ENCODE assay signal across 27 mouse cellular contexts in genomic region chr1:35390858-35391586, GRCm38 (mm10).
DNase-seq lines count a peak whose midpoint lies in the region; ATAC-seq and TF ChIP-seq lines count a peak whose summit lies in the region.
"Had no signal": no experiment of that assay in that cellular context is flagged by ENCODE, and none has a peak within 500 bp of the region (broad histone marks: within the 10 kb centered on the region; RNA-seq: fewer than 3 reads in every experiment).

No protein-coding gene starts in this region.

- no peak overlapping the region for H3K4me2 ChIP-seq in intestine, postnatal 0 days (replicated peaks; ENCODE audit: low read depth)
- H3K4me2 ChIP-seq in intestine, embryonic 16.5 days (ENCODE audit: low read depth, low read length): no peak overlapping the region
- no peak overlapping the region for H3K4me2 ChIP-seq in neural tube, embryonic 13.5 days
- no peak overlapping the region for H3K4me2 ChIP-seq in neural tube, embryonic 15.5 days
- no peak overlapping the region for H3K4me2 ChIP-seq in midbrain, embryonic 14.5 days (ENCODE audit: low read length)
- no peak overlapping the region for H3K4me2 ChIP-seq in midbrain, postnatal 0 days (ENCODE audit: low read depth, low read length, poor library complexity, severe bottlenecking)
- H3K4me2 ChIP-seq: embryonic facial prominence, embryonic 13.5 days; heart, embryonic 11.5 days; hindbrain, embryonic 12.5 days had no signal

- 0 out of 2 replicates have a peak, but pooled peaks cover 2% of the 10 kb centered on the region for H3K4me1 ChIP-seq in intestine, postnatal 0 days (replicated peaks; ENCODE audit: control insufficient read depth, insufficient read depth, low read length)
- H3K4me1 ChIP-seq in intestine, embryonic 16.5 days (ENCODE audit: control insufficient read depth, insufficient read depth, low read length): no peaks in the 10 kb centered on the region
- peaks cover 26% of the 10 kb centered on the region for H3K4me1 ChIP-seq in neural tube, embryonic 13.5 days (replicated peaks)
- peaks cover 9% of the 10 kb centered on the region for H3K4me1 ChIP-seq in neural tube, embryonic 15.5 days
- peaks cover 5% of the 10 kb centered on the region; the same call in 1 of the 2 replicates for H3K4me1 ChIP-seq in midbrain, embryonic 14.5 days (ENCODE audit: control insufficient read depth, insufficient read depth, low read length)
- H3K4me1 ChIP-seq in midbrain, postnatal 0 days (ENCODE audit: insufficient read depth, low read length): no peaks in the 10 kb centered on the region; the same call in 1 of the 2 replicates
- H3K4me1 ChIP-seq: embryonic facial prominence, embryonic 10.5 days; embryonic facial prominence, embryonic 13.5 days; forebrain, embryonic 10.5 days; hindbrain, embryonic 12.5 days had no signal

- no peak overlapping the region for H3K4me3 ChIP-seq in intestine, postnatal 0 days (ENCODE audit: low read depth, low read length)
- H3K4me3 ChIP-seq in intestine, embryonic 16.5 days (ENCODE audit: low read length): no peak overlapping the region
- no peak overlapping the region for H3K4me3 ChIP-seq in neural tube, embryonic 13.5 days
- no peak overlapping the region for H3K4me3 ChIP-seq in neural tube, embryonic 15.5 days (replicated peaks)
- H3K4me3 ChIP-seq in midbrain, embryonic 14.5 days (replicated peaks; ENCODE audit: low read depth, low read length): no peak overlapping the region
- no peak overlapping the region for H3K4me3 ChIP-seq in midbrain, postnatal 0 days (ENCODE audit: low read depth, low read length)
- H3K4me3 ChIP-seq: embryonic facial prominence, embryonic 10.5 days; embryonic facial prominence, embryonic 13.5 days; erythroblast, embryonic 14.5 days; forebrain, embryonic 10.5 days; heart, adult 2 months; hindbrain, embryonic 12.5 days had no signal

- H3K9ac ChIP-seq in intestine, postnatal 0 days (ENCODE audit: low read depth, low read length): no peak overlapping the region
- H3K9ac ChIP-seq in intestine, embryonic 16.5 days (ENCODE audit: low read depth, low read length): no peak overlapping the region
- H3K9ac ChIP-seq in neural tube, embryonic 13.5 days: no peak overlapping the region
- H3K9ac ChIP-seq in neural tube, embryonic 15.5 days (replicated peaks): no peak overlapping the region
- no peak overlapping the region for H3K9ac ChIP-seq in midbrain, embryonic 14.5 days (replicated peaks; ENCODE audit: low read length)
- no peak overlapping the region for H3K9ac ChIP-seq in midbrain, postnatal 0 days (replicated peaks; ENCODE audit: low read length, poor library complexity, severe bottlenecking)
- H3K9ac ChIP-seq: embryonic facial prominence, embryonic 13.5 days; forebrain, postnatal 0 days; hindbrain, embryonic 12.5 days had no signal

- WGBS in intestine, postnatal 0 days: 77% methylated on average over 7 of the region's 7 CpGs
- 78% methylated on average over 7 of the region's 7 CpGs for WGBS in intestine, embryonic 16.5 days
- WGBS in neural tube, embryonic 13.5 days: 70% methylated on average over 7 of the region's 7 CpGs
- WGBS in neural tube, embryonic 15.5 days: 73% methylated on average over 7 of the region's 7 CpGs
- WGBS in midbrain, embryonic 14.5 days: 65% methylated on average over 7 of the region's 7 CpGs
- 54% methylated on average over 7 of the region's 7 CpGs for WGBS in midbrain, postnatal 0 days

- no peaks in the 10 kb centered on the region for H3K36me3 ChIP-seq in intestine, postnatal 0 days (ENCODE audit: control insufficient read depth, insufficient read depth)
- no peaks in the 10 kb centered on the region for H3K36me3 ChIP-seq in intestine, embryonic 16.5 days (ENCODE audit: control insufficient read depth, insufficient read depth, low read length)
- H3K36me3 ChIP-seq in neural tube, embryonic 13.5 days: no peaks in the 10 kb centered on the region
- H3K36me3 ChIP-seq in neural tube, embryonic 15.5 days: no peaks in the 10 kb centered on the region
- no peaks in the 10 kb centered on the region for H3K36me3 ChIP-seq in midbrain, embryonic 14.5 days (ENCODE audit: control insufficient read depth, insufficient read depth, low read length)
- no peaks in the 10 kb centered on the region for H3K36me3 ChIP-seq in midbrain, postnatal 0 days (ENCODE audit: insufficient read depth, low read length)
- H3K36me3 ChIP-seq: embryonic facial prominence, embryonic 10.5 days; embryonic facial prominence, embryonic 13.5 days; forebrain, embryonic 10.5 days; hindbrain, embryonic 12.5 days had no signal

- peak; percentile 46 for DNase-seq in midbrain, embryonic 14.5 days
- DNase-seq in midbrain, postnatal 0 days (ENCODE audit: low spot score): no peak
- DNase-seq in urinary bladder, adult 18-20 months (ENCODE audit: low spot score in 2 of 2): no peak
- DNase-seq: adrenal gland, adult 2 months; adrenal gland, postnatal 14 days; cerebellum, adult 11-12 months; cerebellum, adult 8-10 months; cerebellum, postnatal 10 days; cerebellum, postnatal 36 days; embryo, embryonic 11 days; forebrain, postnatal 0 days; gastrocnemius, postnatal 25 days; heart, adult 2 months had no signal

- no peak for TF ChIP-seq CTCF in intestine, postnatal 0 days (IDR thresholded peaks at IDR 0.05; ENCODE audit: low read depth)
- TF ChIP-seq CTCF in midbrain, postnatal 0 days (IDR thresholded peaks at IDR 0.05): no peak

- peak; percentile 19; the same call in 1 of the 2 replicates for ATAC-seq in intestine, postnatal 0 days
- no peak for ATAC-seq in intestine, embryonic 16.5 days
- ATAC-seq in neural tube, embryonic 13.5 days (ENCODE audit: low read depth): no peak
- no peak for ATAC-seq in neural tube, embryonic 15.5 days (ENCODE audit: low FRiP score)
- no peak for ATAC-seq in midbrain, embryonic 14.5 days (ENCODE audit: low FRiP score, low TSS enrichment)
- peak; percentile 56 for ATAC-seq in midbrain, postnatal 0 days (ENCODE audit: low FRiP score)
- ATAC-seq in erythroid progenitor cell, adult 5-6 weeks (replicated peaks; ENCODE audit: low FRiP score, poor library complexity, severe bottlenecking): no peak
- ATAC-seq: CD4-positive, CD25-positive, alpha-beta regulatory T cell, adult 4 months; forebrain, embryonic 14.5 days; forebrain, postnatal 0 days; hindbrain, embryonic 16.5 days had no signal

- no peak overlapping the region; the same call in 1 of the 2 replicates for H3K27ac ChIP-seq in intestine, postnatal 0 days (ENCODE audit: low read depth, low read length)
- H3K27ac ChIP-seq in intestine, embryonic 16.5 days (ENCODE audit: low read length): no peak overlapping the region; the same call in 1 of the 2 replicates
- H3K27ac ChIP-seq in neural tube, embryonic 13.5 days (replicated peaks): 0 out of 2 replicates have a peak overlapping the region, but pooled peaks have one; percentile 18
- no peak overlapping the region for H3K27ac ChIP-seq in neural tube, embryonic 15.5 days (replicated peaks)
- 0 out of 2 replicates have a peak overlapping the region, but pooled peaks have one; percentile 3 for H3K27ac ChIP-seq in midbrain, embryonic 14.5 days (replicated peaks; ENCODE audit: low read depth, low read length)
- H3K27ac ChIP-seq in midbrain, postnatal 0 days (ENCODE audit: low read depth, low read length): no peak overlapping the region
- H3K27ac ChIP-seq: embryonic facial prominence, embryonic 10.5 days; embryonic facial prominence, embryonic 13.5 days; forebrain, embryonic 10.5 days; heart, adult 2 months; hindbrain, embryonic 12.5 days had no signal

- no peaks in the 10 kb centered on the region for H3K9me3 ChIP-seq in intestine, postnatal 0 days (ENCODE audit: control insufficient read depth)
- no peaks in the 10 kb centered on the region for H3K9me3 ChIP-seq in intestine, embryonic 16.5 days (ENCODE audit: control insufficient read depth, low read length)
- no peaks in the 10 kb centered on the region for H3K9me3 ChIP-seq in neural tube, embryonic 13.5 days
- H3K9me3 ChIP-seq in neural tube, embryonic 15.5 days (replicated peaks): no peaks in the 10 kb centered on the region
- H3K9me3 ChIP-seq in midbrain, embryonic 14.5 days (ENCODE audit: control insufficient read depth, low read length): no peaks in the 10 kb centered on the region
- H3K9me3 ChIP-seq in midbrain, postnatal 0 days (ENCODE audit: low read length): no peaks in the 10 kb centered on the region
- H3K9me3 ChIP-seq: embryonic facial prominence, embryonic 10.5 days; embryonic facial prominence, embryonic 13.5 days; forebrain, embryonic 10.5 days; hindbrain, embryonic 12.5 days had no signal

- no peaks in the 10 kb centered on the region for H3K27me3 ChIP-seq in intestine, postnatal 0 days (replicated peaks; ENCODE audit: control insufficient read depth, insufficient read depth, low read length)
- H3K27me3 ChIP-seq in intestine, embryonic 16.5 days (replicated peaks; ENCODE audit: control insufficient read depth, insufficient read depth, low read length): no peaks in the 10 kb centered on the region
- no peaks in the 10 kb centered on the region for H3K27me3 ChIP-seq in neural tube, embryonic 13.5 days
- H3K27me3 ChIP-seq in neural tube, embryonic 15.5 days (replicated peaks): no peaks in the 10 kb centered on the region
- no peaks in the 10 kb centered on the region for H3K27me3 ChIP-seq in midbrain, embryonic 14.5 days (ENCODE audit: control insufficient read depth, insufficient read depth, low read length)
- H3K27me3 ChIP-seq in midbrain, postnatal 0 days (ENCODE audit: insufficient read depth, low read length): no peaks in the 10 kb centered on the region
- H3K27me3 ChIP-seq: embryonic facial prominence, embryonic 13.5 days; hindbrain, embryonic 12.5 days had no signal

Comparison
In these comparisons a context has a peak if more than half of its experiments do, and no peak if none do; other contexts are left out.
1. ATAC-seq: peak in intestine, postnatal 0 days (single experiment) and midbrain, postnatal 0 days (single experiment); none in intestine, embryonic 16.5 days (single experiment), neural tube, embryonic 13.5 days (single experiment), neural tube, embryonic 15.5 days (single experiment), midbrain, embryonic 14.5 days (single experiment) and erythroid progenitor cell, adult 5-6 weeks (single experiment).
2. H3K27ac ChIP-seq: peak in neural tube, embryonic 13.5 days (single experiment) and midbrain, embryonic 14.5 days (single experiment); none in intestine, postnatal 0 days (single experiment), intestine, embryonic 16.5 days (single experiment), neural tube, embryonic 15.5 days (single experiment) and midbrain, postnatal 0 days (single experiment).